Mouse (Mus musculus): ENCODE measurements at regions not wholly inside any gene's neighbourhood (a gene's known extent, or its start where the extent isn't known, plus 50 kb on each side); places are given as distances from the start of the nearest gene placed in this dataset.

DNA sequence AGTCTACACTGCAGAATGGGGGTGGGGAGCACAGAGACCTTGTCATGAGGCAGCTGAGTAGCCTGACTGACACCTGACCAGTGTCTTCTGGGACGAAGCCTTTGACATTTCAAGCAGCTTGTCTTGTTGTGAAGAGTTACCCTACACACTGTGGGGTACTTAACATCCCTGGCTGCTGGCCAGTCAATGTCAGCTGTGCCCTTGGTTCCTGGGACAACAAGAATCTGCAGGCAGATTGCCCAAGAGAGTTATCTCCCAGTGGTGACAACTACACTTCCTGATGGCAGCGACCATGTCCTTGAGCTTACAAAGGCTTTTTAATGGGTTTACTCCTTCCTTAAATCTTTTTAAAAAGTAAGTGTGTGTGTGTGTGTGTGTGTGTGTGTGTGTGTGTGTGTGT is 184.2 kb downstream of the Utp6 start:
- intact Hi-C loops (cut with DNase I) = no loop called here

DNA sequence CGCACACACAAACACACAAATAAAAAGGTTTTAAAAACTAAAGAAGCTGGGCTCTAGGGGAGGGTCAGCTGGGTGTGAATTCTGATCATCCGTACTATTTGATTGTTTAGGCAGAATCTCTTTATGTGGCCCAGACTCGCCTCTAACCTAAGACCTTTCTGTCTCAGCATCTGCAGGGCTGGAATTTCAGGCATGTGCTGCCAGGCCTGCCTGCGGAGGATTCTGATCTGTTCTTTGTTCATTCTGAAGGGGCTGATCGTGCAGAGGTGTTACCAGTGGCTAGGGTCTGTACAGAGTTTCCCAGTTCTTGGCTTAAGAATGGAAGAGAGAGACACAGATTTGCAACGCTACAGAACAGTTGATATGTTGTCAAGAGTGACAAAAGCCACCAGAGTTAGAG is 185.6 kb downstream of the Rab11fip4 start:
- DNase-seq (ENCODE audit: extremely low spot score in 1 of 2, low spot score in 2 of 2) = no peak
- intact Hi-C loops (cut with DNase I) = no loop called here

More for the DNA sequence above, 184.2 kb downstream of the Utp6 start:
- DNase-seq (ENCODE audit: extremely low spot score in 1 of 2, low spot score in 2 of 2) = peak in 1 of 2 experiments; percentile 39

DNA sequence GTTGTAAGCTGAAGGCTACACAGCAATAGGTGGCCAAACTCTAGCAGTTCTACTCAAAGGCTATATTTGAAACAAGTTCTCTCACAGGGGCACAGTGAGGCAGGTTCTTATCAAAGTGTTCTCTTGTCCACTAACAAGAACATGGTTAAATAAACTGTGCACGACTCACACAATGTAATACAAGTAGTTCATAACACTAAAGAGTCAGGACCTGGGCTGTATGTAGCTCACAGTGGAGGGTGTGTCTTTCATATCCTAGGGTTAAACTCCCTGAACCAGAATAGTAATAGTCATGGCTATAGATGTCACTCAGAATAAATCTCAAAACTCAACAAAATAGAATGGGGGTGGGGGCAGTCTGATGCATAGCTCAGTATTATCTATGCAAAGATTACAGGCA is 182.7 kb downstream of the Rab11fip4 start:
- DNase-seq (ENCODE audit: extremely low spot score in 1 of 2, low spot score in 2 of 2) = no peak
- intact Hi-C loops (cut with DNase I) = no loop called here

DNA sequence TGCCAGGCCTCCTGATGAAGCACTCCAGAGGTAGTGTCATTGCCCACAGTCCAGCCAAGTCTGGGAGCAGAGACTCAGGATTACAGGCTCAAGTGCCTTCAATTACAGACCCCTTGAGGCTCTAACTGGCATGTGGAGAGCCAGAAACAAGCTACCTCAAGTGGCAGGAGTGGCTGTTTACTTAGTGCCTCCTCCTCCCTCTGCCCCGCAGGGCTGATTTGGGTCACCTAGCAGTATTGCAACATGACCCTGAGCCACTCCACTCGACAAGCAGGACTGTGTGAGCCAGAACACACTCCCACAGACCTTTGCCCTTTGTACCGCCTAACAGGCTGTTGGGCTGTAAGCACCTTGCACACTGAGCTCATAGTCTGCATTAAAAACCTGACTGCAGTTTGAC is 180.4 kb downstream of the Rab11fip4 start:
- intact Hi-C loops (cut with DNase I) = no loop called here
- no peak for DNase-seq (ENCODE audit: extremely low spot score in 1 of 2, low spot score in 2 of 2)

DNA sequence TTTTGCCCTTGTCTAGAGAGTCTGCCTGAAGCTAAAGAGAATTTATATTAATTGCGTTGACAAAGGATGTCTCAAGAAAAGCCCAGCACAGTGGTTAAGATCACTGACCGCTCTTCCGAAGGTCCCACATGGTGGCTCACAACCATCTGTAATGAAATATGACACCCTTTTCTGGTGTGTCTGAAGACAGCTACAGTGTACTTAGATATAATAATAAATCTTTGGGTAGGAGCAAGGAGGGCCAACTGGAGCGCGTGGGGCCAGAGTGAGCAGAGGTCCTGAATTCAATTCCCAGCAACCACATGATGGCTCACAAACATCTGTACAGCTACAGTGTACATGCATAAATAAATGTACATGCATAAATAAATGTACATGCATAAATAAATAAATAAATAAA is 176.1 kb downstream of the Rab11fip4 start:
- no peak for DNase-seq (ENCODE audit: extremely low spot score in 1 of 2, low spot score in 2 of 2)
- intact Hi-C loops (cut with DNase I) = no loop called here

DNA sequence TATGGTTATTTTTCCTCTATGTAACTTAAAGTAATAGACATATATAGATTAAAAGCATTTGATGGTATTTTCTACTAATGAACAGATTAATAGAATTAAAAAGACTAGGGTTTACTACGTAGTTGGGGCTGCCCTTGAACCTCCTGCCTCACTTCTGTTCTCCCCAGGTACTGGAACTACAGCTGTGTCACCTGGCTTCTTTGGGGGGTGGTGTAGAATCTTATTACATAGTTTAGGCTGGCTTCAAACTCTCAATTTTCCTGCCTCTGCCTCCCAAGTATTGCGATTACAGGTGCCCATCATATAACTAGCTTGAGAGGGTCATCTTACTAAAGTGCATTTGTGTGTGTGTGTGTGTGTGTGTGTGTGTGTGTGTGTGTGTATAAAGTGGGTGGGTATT is 175.0 kb downstream of the Rab11fip4 start:
- intact Hi-C loops (cut with DNase I) = no loop called here
- no peak for DNase-seq (ENCODE audit: extremely low spot score in 1 of 2, low spot score in 2 of 2)

DNA sequence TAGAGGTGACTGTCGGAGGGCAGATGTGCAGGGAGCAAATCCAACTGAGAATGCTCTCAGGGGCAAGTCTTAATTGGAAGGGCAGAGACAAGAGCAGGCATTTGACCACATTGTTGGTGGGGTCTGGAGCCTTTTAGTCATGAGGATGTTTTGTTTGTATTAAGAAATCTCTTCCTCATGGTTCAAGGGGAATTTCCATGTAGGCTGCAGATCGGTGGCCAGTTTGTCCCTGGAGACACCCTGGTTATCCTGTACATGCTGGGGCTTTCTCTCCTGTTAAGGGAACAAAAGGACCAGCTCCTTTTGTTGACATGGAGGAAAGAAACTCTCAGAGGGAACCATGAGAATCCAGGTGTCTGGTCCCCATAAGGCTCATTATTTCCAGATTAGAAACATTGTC is 174.4 kb downstream of the Rab11fip4 start:
- no peak for DNase-seq (ENCODE audit: extremely low spot score in 1 of 2, low spot score in 2 of 2)
- intact Hi-C loops (cut with DNase I) = no loop called here

DNA sequence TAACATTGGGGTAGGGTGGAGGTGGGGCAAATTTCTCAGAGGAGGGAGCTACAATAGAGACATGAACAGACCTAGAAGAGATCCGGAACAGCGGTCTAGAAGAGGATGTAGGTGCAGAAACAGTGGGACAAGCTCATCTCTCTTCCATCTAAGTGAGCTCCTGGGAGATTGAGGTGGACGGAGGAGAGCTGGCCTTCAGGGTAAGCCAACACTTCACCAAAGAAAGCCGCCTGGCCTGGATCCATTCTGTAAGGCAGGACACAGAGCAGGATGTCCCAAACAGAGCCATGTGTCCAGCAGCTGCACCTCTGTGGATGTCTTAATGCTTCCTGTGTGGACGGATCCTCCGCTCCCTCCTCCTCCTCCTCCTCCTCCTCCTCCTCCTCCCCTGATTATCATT is 173.0 kb downstream of the Rab11fip4 start:
- intact Hi-C loops (cut with DNase I) = no loop called here
- DNase-seq (ENCODE audit: extremely low spot score in 1 of 2, low spot score in 2 of 2) = no peak

DNA sequence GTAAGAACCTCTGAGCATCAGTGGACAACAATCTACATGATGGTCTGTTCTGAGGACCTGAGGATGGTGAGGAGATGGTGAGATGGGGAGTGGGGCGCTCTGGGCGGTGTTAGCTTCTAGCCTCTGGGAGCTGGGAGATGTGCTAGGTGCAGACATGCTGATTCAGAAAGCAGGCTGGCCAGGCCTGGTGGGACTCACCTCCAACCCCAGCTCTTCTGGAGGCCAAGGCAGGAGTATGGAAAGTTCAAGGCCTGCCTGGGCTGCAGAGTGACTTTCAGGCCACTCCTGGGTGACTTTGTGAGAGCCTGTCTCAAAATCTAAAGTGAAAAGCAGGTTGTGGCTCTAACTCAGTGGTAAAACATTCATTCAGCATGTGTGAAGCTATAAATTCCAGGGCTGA is 171.6 kb downstream of the Rab11fip4 start:
- no peak for DNase-seq (ENCODE audit: extremely low spot score in 1 of 2, low spot score in 2 of 2)
- intact Hi-C loops (cut with DNase I) = no loop called here

DNA sequence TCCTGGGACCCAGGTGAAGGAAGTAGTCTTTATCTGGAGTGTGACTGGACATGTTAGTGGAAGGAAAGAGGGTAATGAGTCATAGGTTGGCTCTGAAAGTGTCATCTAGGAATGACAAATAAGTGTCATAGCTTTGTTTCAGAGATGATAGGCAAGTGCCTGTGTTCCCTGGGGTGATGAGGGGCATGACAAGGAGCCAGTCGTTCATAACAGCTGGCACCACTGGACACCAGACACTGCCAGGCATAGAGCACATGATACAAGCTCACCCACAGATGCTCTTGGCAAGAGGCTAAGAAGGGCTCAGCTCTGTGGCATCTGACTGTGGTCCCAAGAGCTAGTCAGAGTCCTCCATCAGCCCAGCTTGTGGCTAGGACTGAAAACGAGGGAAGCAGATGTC is 171.0 kb downstream of the Rab11fip4 start:
- no peak for DNase-seq (ENCODE audit: extremely low spot score in 1 of 2, low spot score in 2 of 2)
- intact Hi-C loops (cut with DNase I) = no loop called here

DNA sequence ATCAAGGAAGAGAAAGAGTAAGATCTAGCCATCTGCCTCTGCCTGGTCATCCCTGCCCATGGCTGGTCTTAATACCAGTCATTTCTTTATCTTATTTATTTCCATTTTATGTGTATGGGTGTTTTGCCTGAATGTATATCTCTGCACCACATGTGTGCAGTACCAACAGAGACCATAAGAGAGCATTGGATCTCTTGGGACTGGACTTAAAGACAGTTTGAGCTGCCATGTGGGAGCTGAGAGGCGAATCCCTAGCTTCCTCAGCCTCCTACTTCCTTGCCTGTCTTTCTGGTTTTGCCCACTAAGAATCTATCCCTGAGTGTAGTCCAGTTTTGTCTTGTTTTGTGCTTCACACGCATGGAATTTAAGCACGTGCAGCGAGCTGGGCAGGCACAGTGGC is 169.5 kb downstream of the Rab11fip4 start:
- no peak for DNase-seq (ENCODE audit: extremely low spot score in 1 of 2, low spot score in 2 of 2)
- intact Hi-C loops (cut with DNase I) = no loop called here

DNA sequence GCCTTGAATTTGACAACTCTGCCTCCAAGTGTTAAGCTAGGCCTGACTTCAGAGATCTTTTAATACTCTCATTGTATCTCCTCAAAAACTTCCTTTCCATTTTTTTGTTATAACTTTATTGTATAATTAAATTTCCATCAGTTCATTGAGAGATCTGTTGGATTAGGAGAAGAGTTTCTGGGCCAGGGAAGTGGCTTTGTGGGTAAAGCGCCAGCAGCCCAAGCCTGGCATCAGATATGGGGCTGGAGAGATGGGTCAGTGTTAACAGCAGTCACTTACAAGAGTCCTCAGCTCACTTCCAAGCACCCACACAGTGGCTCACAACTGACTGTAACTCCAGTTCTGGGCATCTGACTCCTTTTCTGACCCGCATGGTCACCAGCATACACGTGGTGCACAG is 167.3 kb downstream of the Rab11fip4 start:
- intact Hi-C loops (cut with DNase I) = no loop called here
- DNase-seq (ENCODE audit: extremely low spot score in 1 of 2, low spot score in 2 of 2) = no peak

DNA sequence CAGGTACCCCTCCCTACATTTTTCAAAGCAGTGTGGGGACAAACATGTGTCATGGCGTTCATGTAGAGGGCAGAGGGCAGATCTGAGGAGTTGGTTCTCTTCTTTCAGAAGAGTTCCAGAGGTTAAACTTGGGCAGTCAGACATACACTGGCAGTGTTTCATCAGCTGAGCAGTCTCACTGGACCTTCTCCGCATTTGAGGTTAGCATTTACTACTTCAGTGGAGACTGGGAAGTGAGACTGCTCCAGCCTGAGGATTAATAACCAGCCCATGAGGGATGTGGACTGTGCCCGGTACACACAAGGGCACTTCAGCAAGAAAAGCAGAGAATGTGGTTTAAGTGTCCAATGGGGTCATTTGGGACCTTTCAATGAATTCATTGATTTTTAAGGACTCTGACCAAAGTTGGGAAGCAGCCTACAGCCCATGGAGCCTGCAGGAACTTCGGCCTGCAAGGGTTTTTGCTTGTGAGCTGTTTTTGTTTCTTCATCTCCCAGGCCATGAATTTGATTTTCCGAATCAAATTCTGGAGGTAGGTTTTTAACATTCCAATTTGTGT is 166.6 kb downstream of the Rab11fip4 start:
- intact Hi-C loops (cut with DNase I) = no loop called here
- no peak for DNase-seq (ENCODE audit: extremely low spot score in 1 of 2, low spot score in 2 of 2)

DNA sequence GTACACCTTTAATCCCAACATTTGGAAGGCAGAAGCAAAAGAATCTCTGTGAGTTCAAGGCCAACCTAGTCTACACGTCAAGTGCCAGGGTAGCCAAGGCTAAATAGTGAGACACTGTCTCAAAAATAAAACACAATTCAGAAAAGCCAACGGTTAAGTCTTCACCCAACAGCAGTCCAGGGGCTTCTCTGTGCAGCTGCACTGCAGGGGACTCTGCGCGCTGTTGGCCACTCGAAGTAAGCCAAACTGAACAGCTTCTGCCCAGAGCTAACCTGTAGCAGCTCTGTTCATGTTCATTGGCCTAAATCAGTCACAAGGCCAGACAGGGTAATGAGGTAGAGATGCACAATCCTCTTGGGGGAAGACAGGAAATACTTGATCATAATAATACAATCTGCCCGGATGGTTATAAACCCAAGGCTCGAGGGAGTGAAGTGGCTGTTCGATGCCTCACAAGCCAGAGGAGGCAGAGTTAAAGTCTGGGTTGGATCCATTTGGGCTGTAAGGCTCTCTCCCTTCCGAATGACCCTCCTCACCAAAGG is 165.4 kb downstream of the Rab11fip4 start:
- intact Hi-C loops (cut with DNase I) = no loop called here
- no peak for DNase-seq (ENCODE audit: extremely low spot score in 1 of 2, low spot score in 2 of 2)

DNA sequence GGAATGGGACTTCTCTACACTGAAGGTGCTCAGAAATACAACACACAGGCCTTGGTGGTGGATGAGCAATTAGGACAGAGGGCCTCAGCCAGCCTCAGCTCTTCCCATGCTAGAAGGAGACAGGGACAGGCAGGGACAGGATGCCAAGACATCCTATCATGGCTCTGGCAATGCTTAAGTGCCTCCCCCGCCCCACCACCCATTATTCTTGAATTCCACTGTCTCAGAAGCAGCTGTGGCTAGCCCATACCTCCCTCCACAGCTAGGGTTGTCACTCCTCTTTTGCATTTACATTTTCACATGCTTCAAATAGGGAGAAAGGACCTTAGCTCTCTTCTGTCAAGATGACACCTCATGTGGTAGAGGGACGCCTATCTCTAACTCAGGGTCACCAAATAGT is 162.5 kb downstream of the Rab11fip4 start:
- DNase-seq (ENCODE audit: extremely low spot score in 1 of 2, low spot score in 2 of 2) = no peak
- intact Hi-C loops (cut with DNase I) = no loop called here

DNA sequence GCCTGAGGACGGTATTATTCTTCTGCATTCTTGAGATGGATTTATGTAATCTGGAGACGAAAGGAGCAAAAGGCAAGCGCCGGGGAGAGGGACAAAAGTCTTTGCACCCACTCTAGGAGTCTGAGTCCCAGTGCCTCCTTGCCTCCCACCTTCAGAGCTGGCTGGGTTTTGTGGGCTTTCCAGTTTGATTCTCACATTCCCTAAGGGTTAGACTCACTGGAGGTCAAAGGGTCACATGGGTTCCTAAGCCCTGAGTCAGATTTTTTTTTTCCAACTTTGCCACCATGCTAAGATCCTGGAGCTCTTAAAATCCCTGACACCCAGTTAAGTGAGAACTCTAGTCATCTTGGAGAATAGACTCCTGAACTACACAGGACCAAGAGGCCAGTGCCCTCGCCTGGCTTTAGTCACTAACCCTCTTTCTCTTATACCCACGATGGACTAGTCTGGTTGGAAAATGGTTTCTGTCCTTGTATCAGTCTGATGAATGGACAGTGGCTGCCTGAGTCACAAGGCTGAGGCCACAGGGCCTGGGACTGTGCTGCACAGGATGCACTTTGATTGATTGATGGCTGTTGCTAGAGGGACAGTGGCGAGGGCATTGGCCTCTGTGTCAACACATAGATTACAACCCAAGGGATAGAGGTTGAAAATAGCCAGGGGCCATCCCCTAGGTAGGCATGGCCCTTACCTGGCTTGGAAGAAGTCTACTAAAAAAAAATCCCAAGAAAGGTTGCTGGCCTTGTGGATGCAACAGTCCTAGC is 161.9 kb downstream of the Rab11fip4 start:
- intact Hi-C loops (cut with DNase I) = no loop called here
- DNase-seq (ENCODE audit: extremely low spot score in 1 of 2, low spot score in 2 of 2) = no peak

DNA sequence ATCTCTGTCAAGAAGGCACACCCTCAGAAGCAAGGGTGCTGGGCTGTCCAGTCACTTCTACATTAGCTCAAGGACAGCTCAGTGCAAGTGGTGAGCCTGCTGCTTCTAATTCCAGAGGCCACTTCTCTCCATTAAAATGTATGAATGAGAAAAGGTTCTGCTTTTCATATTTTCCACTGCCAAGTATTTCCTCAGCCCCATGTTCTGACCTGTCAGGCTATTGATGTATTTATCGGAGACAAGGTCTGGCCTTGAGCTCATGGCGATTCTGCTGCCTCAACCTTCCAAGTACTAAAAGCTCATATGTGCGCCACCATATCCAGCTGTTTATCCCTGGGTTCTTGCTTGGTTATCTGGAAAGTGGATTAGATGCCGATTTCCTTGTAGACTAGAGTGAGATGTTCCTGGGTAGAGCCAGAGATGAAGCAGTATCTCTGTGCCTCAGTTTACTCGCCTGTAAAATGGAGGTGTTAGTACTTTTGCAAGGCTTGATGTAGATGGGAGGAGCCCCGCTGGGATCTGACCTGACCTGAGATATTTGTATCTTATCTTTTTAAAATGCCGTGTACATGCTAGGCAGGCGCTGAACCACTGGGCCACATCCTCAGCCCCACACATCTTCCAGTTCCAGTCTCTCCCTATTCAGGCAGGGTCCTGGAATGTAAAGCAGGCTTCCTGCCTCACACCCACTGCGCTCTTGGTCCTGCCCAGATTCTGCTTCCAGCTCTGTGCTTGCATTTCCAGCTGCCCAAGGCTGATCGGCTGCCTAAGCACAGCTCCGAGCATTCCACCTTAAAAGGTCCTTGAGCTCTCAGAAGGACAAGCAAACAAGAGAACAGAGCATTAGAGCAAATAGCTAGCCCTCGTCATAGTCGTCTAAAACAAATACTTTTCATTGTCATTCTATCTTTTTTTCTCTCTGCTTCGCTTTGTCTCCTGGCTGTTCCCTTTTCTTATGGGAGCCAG is 161.0 kb downstream of the Rab11fip4 start:
- intact Hi-C loops (cut with DNase I) = no loop called here
- DNase-seq (ENCODE audit: extremely low spot score in 1 of 2, low spot score in 2 of 2) = no peak

DNA sequence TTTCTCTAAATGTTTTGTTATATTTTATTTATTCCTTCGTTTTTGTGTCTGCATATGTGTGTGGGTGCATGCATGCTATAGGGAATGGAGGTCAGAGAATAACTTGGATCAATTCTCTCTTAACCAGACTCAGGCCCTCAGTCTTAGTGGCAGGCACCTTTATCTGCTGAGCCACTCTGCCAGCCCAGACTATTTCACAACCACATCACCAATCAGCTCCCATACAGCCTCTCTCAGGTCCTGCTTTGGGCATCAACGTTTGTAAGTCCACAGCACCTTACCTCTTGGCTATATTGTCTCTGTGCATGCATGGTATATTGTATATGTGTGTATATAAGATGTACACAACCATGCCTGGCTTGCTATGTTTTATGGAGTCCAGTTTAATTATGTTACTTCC is 159.9 kb downstream of the Rab11fip4 start:
- no peak for DNase-seq (ENCODE audit: extremely low spot score in 1 of 2, low spot score in 2 of 2)
- intact Hi-C loops (cut with DNase I) = no loop called here

DNA sequence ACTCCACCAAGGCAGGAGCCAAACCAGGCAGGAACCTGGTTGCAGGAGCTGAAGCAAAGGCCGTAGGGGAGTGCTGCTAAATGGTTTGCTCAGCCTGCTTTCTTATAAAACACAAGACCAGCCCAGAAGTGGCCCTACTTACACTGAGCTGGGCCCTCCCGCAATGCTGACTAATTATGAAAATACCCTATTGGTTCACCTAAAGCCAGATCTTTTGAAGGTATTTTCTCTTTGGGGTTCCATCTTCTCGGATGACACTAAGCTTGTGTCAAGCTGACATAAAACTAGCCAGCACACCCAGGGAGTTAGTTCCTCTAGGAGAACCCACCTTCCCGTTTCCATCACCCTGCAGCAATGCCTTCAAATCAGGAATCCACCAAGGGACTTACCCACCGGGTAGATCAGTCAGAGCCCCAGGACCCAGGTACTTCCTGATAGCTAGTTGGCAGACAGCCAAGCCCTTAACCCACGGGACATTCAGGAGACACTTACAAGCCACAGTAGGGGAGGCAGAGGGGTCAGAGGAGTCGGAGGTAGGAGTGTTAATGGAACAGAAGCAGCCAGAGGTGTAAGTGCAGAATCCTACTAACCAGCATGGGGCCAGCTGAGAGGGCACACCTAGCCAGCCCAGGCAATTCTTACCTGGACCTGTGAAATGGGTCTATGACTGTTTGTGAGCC is 158.9 kb downstream of the Rab11fip4 start:
- no peak for DNase-seq (ENCODE audit: extremely low spot score in 1 of 2, low spot score in 2 of 2)
- intact Hi-C loops (cut with DNase I) = no loop called here
